Mouse (Mus musculus) forebrain, embryonic 12.5 days (tissue): ENCODE data around the gene Nipsnap3b. TPM values are rescaled to one million over a fixed set of nuclear protein-coding genes. Genes with fewer than 3 reads are reported as not detected.

Experiments
- ATAC-seq: fragments of 200-750 bp; cut with Nextera tagmentation; 2 replicates; pipeline ENCODE4 v1.8.0; 2017; ENCODE audit warnings: moderate TSS enrichment; ENCODE audit not compliant: low FRiP score
- H3K27ac ChIP-seq: fragments of 300-500 bp; sonication (generic); 2 replicates; pipeline ENCODE4 v1.5.1; 2016; ENCODE audit warnings: mild to moderate bottlenecking
- H3K27me3 ChIP-seq: fragments of 300-500 bp; sonication (generic); 2 replicates; pipeline ENCODE4 v1.6.1; 2016; ENCODE audit warnings: mild to moderate bottlenecking
- H3K36me3 ChIP-seq: fragments of 300-500 bp; sonication (generic); replicated peaks from 2 replicates; pipeline ENCODE4 v1.6.1; 2016; ENCODE audit warnings: mild to moderate bottlenecking
- H3K4me1 ChIP-seq: fragments of 300-500 bp; sonication (generic); 2 replicates; pipeline ENCODE4 v1.6.1; 2016
- H3K4me2 ChIP-seq: fragments of 300-500 bp; sonication (generic); 2 replicates; pipeline ENCODE4 v1.6.1; 2016; ENCODE audit warnings: mild to moderate bottlenecking, moderate library complexity
- H3K4me3 ChIP-seq: fragments of 300-500 bp; sonication (generic); replicated peaks from 2 replicates; pipeline ENCODE4 v1.5.1; 2016; ENCODE audit warnings: mild to moderate bottlenecking
- H3K9ac ChIP-seq: fragments of 300-500 bp; sonication (generic); 2 replicates; pipeline ENCODE4 v1.6.1; 2016; ENCODE audit warnings: mild to moderate bottlenecking
- H3K9me3 ChIP-seq: fragments of 300-500 bp; sonication (generic); 2 replicates; pipeline ENCODE4 v1.6.1; 2016
- WGBS: fragments of 180-500 bp; shearing (Covaris S2); methylation state at CpG from one replicate; pipeline ENCODE4 v1.1.7; 2016; 5-methylcytosine and 5-hydroxymethylcytosine counted together
- polyA plus RNA-seq: library from polyadenylated mRNA; unstranded; fragments of >200 nt; fragmentation: Nextera tagmentation; extraction: Ambion mirVana; gene quantifications from 2 replicates; pipeline ENCODE4 v1.2.1, GENCODE M21; 2016

Gene Nipsnap3b
- 95.1 and 105 TPM in 2 replicates for polyA plus RNA-seq

GRCm38 (mm10) chr4:53011732-53012361 lies at the start of gene Nipsnap3b:
TSS of gene Nipsnap3b (plus strand) at chr4:53011880.
- H3K9ac ChIP-seq, result peak within 1 kb of the TSS; percentile 71
- peak within 1 kb of the TSS; percentile 50 for H3K4me2 ChIP-seq
- peak within 1 kb of the TSS; percentile 85 for H3K27ac ChIP-seq
- peak; percentile 95 for ATAC-seq
- H3K9me3 ChIP-seq, result no peaks in the 10 kb centered on the region
- peaks cover 16% of the 10 kb centered on the region for H3K36me3 ChIP-seq
- peaks cover 4% of the 10 kb centered on the region; the same call in 1 of the 2 replicates for H3K4me1 ChIP-seq
- no peaks in the 10 kb centered on the region for H3K27me3 ChIP-seq
- WGBS, result under 1% methylated on average over 63 of the region's 63 CpGs
- peak within 1 kb of the TSS; percentile 73 for H3K4me3 ChIP-seq

- Histone ChIP-seq H3K4me1 (no peaks in the 10 kb centered on the region), H3K9me3 (no peaks in the 10 kb centered on the region), H3K4me3 (no peak within 1 kb of the TSS), H3K9ac (no peak within 1 kb of the TSS), H3K36me3 (no peaks in the 10 kb centered on the region), H3K4me2 (no peak within 1 kb of the TSS), H3K27ac (no peak within 1 kb of the TSS), H3K27me3 (no peaks in the 10 kb centered on the region)
- no peak for ATAC-seq
Measured at GRCm38 (mm10) chr4:52964247-52964646, 47.4 kb upstream of the Nipsnap3b start, which contains the start of gene Olfr270. TSS of gene Olfr270 (plus strand) at chr4:52964547.

GRCm38 (mm10) chr4:52985216-52985615 lies 26.5 kb upstream of the Nipsnap3b start:
- H3K27ac ChIP-seq, result no peak overlapping the region
- ATAC-seq, result no peak
- no peaks in the 10 kb centered on the region; the same call in 1 of the 2 replicates for H3K4me1 ChIP-seq
- H3K4me2 ChIP-seq, result no peak overlapping the region
- WGBS, result 89% methylated on average over 2 of the region's 2 CpGs
- H3K9ac ChIP-seq, result no peak overlapping the region
- H3K36me3 ChIP-seq, result no peaks in the 10 kb centered on the region
- no peaks in the 10 kb centered on the region for H3K9me3 ChIP-seq
- no peaks in the 10 kb centered on the region for H3K27me3 ChIP-seq
- no peak overlapping the region for H3K4me3 ChIP-seq

GRCm38 (mm10) chr4:52986266-52986665 lies 25.4 kb upstream of the Nipsnap3b start:
- H3K9ac ChIP-seq, result no peak overlapping the region
- H3K4me2 ChIP-seq, result no peak overlapping the region
- H3K9me3 ChIP-seq, result no peaks in the 10 kb centered on the region
- 91% methylated on average over 2 of the region's 2 CpGs for WGBS
- H3K27ac ChIP-seq, result no peak overlapping the region
- no peaks in the 10 kb centered on the region; the same call in 1 of the 2 replicates for H3K4me1 ChIP-seq
- H3K27me3 ChIP-seq, result no peaks in the 10 kb centered on the region
- H3K4me3 ChIP-seq, result no peak overlapping the region
- no peak for ATAC-seq
- H3K36me3 ChIP-seq, result no peaks in the 10 kb centered on the region

- Histone ChIP-seq H3K4me1 (no peaks in the 10 kb centered on the region; the same call in 1 of the 2 replicates), H3K27me3 (no peaks in the 10 kb centered on the region), H3K9me3 (no peaks in the 10 kb centered on the region), H3K36me3 (no peaks in the 10 kb centered on the region), H3K9ac (no peak within 1 kb of the TSS), H3K4me2 (peak within 1 kb of the TSS; percentile 50), H3K4me3 (peak within 1 kb of the TSS; percentile 23), H3K27ac (no peak within 1 kb of the TSS)
- ATAC-seq, result peak; percentile 51; the same call in 1 of the 2 replicates
- WGBS, result 41% methylated on average over 12 of the region's 12 CpGs
Measured at GRCm38 (mm10) chr4:52989248-52989647, 22.4 kb upstream of the Nipsnap3b start, which contains the start of gene Nipsnap3a. TSS of gene Nipsnap3a (plus strand) at chr4:52989272.

- Histone ChIP-seq H3K4me1 (no peaks in the 10 kb centered on the region), H3K9me3 (no peaks in the 10 kb centered on the region), H3K9ac (no peak overlapping the region), H3K4me3 (no peak overlapping the region), H3K36me3 (no peaks in the 10 kb centered on the region), H3K27ac (no peak overlapping the region), H3K27me3 (no peaks in the 10 kb centered on the region), H3K4me2 (no peak overlapping the region)
- no peak for ATAC-seq
- 92% methylated on average over 6 of the region's 6 CpGs for WGBS
Measured at GRCm38 (mm10) chr4:52999449-52999848, 12.2 kb upstream of the Nipsnap3b start.

- Histone ChIP-seq H3K27ac (no peak overlapping the region), H3K4me2 (no peak overlapping the region), H3K4me1 (no peaks in the 10 kb centered on the region), H3K27me3 (no peaks in the 10 kb centered on the region), H3K36me3 (no peaks in the 10 kb centered on the region), H3K9me3 (no peaks in the 10 kb centered on the region), H3K4me3 (no peak overlapping the region), H3K9ac (no peak overlapping the region)
- 90% methylated on average over 8 of the region's 8 CpGs for WGBS
- no peak for ATAC-seq
Measured at GRCm38 (mm10) chr4:53000154-53000553, 11.5 kb upstream of the Nipsnap3b start.

- no peaks in the 10 kb centered on the region for H3K27me3 ChIP-seq
- H3K9me3 ChIP-seq, result no peaks in the 10 kb centered on the region
- H3K9ac ChIP-seq, result no peak overlapping the region
- 75% methylated on average over 4 of the region's 4 CpGs for WGBS
- no peaks in the 10 kb centered on the region for H3K36me3 ChIP-seq
- no peak overlapping the region for H3K4me3 ChIP-seq
- no peak overlapping the region for H3K4me2 ChIP-seq
- H3K27ac ChIP-seq, result no peak overlapping the region
- peaks cover 4% of the 10 kb centered on the region; the same call in 1 of the 2 replicates for H3K4me1 ChIP-seq
- no peak for ATAC-seq
Measured at GRCm38 (mm10) chr4:53009183-53009582, 2.5 kb upstream of the Nipsnap3b start.

GRCm38 (mm10) chr4:53009871-53010270 lies 1.8 kb upstream of the Nipsnap3b start:
- no peak for ATAC-seq
- 93% methylated on average over 4 of the region's 4 CpGs for WGBS

GRCm38 (mm10) chr4:53014421-53014820 lies 2.7 kb downstream of the Nipsnap3b start:
- no peak overlapping the region for H3K9ac ChIP-seq
- no peaks in the 10 kb centered on the region for H3K27me3 ChIP-seq
- no peak overlapping the region for H3K4me2 ChIP-seq
- WGBS, result 92% methylated on average over 7 of the region's 7 CpGs
- no peak overlapping the region for H3K27ac ChIP-seq
- H3K36me3 ChIP-seq, result peaks cover 34% of the 10 kb centered on the region
- no peak for ATAC-seq
- peaks cover 4% of the 10 kb centered on the region; the same call in 1 of the 2 replicates for H3K4me1 ChIP-seq
- H3K9me3 ChIP-seq, result no peaks in the 10 kb centered on the region
- H3K4me3 ChIP-seq, result no peak overlapping the region

More at GRCm38 (mm10) chr4:53009871-53010270, 1.8 kb upstream of the Nipsnap3b start:
- Histone ChIP-seq H3K27me3 (no peaks in the 10 kb centered on the region), H3K4me2 (no peak overlapping the region), H3K4me3 (no peak overlapping the region), H3K9ac (no peak overlapping the region), H3K36me3 (no peaks in the 10 kb centered on the region), H3K27ac (no peak overlapping the region), H3K4me1 (peaks cover 4% of the 10 kb centered on the region; the same call in 1 of the 2 replicates), H3K9me3 (no peaks in the 10 kb centered on the region)

- no peaks in the 10 kb centered on the region for H3K9me3 ChIP-seq
- H3K36me3 ChIP-seq, result peaks cover 40% of the 10 kb centered on the region
- no peak overlapping the region for H3K9ac ChIP-seq
- H3K4me3 ChIP-seq, result no peak overlapping the region
- H3K4me1 ChIP-seq, result peaks cover 4% of the 10 kb centered on the region; the same call in 1 of the 2 replicates
- 93% methylated on average over 3 of the region's 3 CpGs for WGBS
- H3K4me2 ChIP-seq, result no peak overlapping the region
- no peak for ATAC-seq
- no peak overlapping the region for H3K27ac ChIP-seq
- H3K27me3 ChIP-seq, result no peaks in the 10 kb centered on the region
Measured at GRCm38 (mm10) chr4:53015024-53015423, 3.3 kb downstream of the Nipsnap3b start.

GRCm38 (mm10) chr4:53018392-53018791 lies 6.7 kb downstream of the Nipsnap3b start:
- Histone ChIP-seq H3K4me2 (no peak overlapping the region), H3K36me3 (peaks cover 59% of the 10 kb centered on the region), H3K4me1 (no peaks in the 10 kb centered on the region), H3K27ac (no peak overlapping the region), H3K9ac (no peak overlapping the region), H3K9me3 (no peaks in the 10 kb centered on the region), H3K4me3 (no peak overlapping the region), H3K27me3 (no peaks in the 10 kb centered on the region)
- no peak for ATAC-seq
- 94% methylated on average over 1 of the region's 1 CpGs for WGBS
